Mouse (Mus musculus) liver, adult 2 months (tissue): ENCODE results near the gene Irf6. TPM values are rescaled to one million over a fixed set of nuclear protein-coding genes. Genes with fewer than 3 reads are reported as not detected.

Experiments
- DNase-seq: peaks from one replicate; pipeline ENCODE4 v3.0.0-alpha.2; 2011; ENCODE audit warnings: low read depth, low spot score; ENCODE audit errors: extremely low read depth
- H3K27ac ChIP-seq: fragments of 200-500 bp; replicated peaks from 2 replicates; pipeline ENCODE4 v1.5.1; 2012; ENCODE audit warnings: low read depth, mild to moderate bottlenecking, control low read depth, inconsistent platforms, low read length; ENCODE audit not compliant: insufficient read depth
- H3K27me3 ChIP-seq: fragments of 200-500 bp; 2 replicates; pipeline ENCODE4 v1.6.1; 2012; ENCODE audit warnings: mild to moderate bottlenecking, moderate library complexity, low read length, inconsistent platforms; ENCODE audit not compliant: control insufficient read depth, insufficient read depth
- H3K36me3 ChIP-seq: fragments of 200-500 bp; 2 replicates; pipeline ENCODE4 v1.6.1; 2012; ENCODE audit warnings: low read length, inconsistent platforms; ENCODE audit not compliant: control insufficient read depth, insufficient read depth
- H3K4me1 ChIP-seq: fragments of 200-500 bp; 2 replicates; pipeline ENCODE4 v1.6.1; 2011; ENCODE audit warnings: low read length; ENCODE audit not compliant: control insufficient read depth, insufficient read depth
- H3K4me3 ChIP-seq: fragments of 200-500 bp; 2 replicates; pipeline ENCODE4 v1.5.1; 2011; ENCODE audit warnings: low read depth, mild to moderate bottlenecking, control low read depth, low read length, moderate library complexity; ENCODE audit not compliant: insufficient read depth
- H3K79me2 ChIP-seq: fragments of 200-500 bp; 2 replicates; pipeline ENCODE4 v1.6.1; 2012; ENCODE audit warnings: inconsistent platforms, mild to moderate bottlenecking, low read length, moderate library complexity; ENCODE audit not compliant: control insufficient read depth, insufficient read depth
- H3K9ac ChIP-seq: fragments of 200-500 bp; 2 replicates; pipeline ENCODE4 v1.6.1; 2012; ENCODE audit warnings: low read depth, mild to moderate bottlenecking, control low read depth, inconsistent platforms, low read length
- CTCF ChIP-seq: fragments of 200-500 bp; IDR thresholded peaks from 2 replicates; pipeline ENCODE4 v1.5.1; 2011; ENCODE audit warnings: low read depth, low read length, control low read depth
- POLR2A ChIP-seq: fragments of 200-500 bp; IDR thresholded peaks from 2 replicates; pipeline ENCODE4 v1.6.1; 2011; ENCODE audit warnings: low read length, control low read depth; ENCODE audit not compliant: insufficient read depth; ENCODE audit errors: extremely low read depth
- WGBS: fragments of 180-500 bp; shearing (Covaris S2); methylation state at CpG from one replicate; pipeline ENCODE4 v1.1.7; 2018; 5-methylcytosine and 5-hydroxymethylcytosine counted together
- polyA plus RNA-seq: library from polyadenylated mRNA; depleted of rRNA; stranded (reverse); fragments of >200 nt; gene quantifications from 2 replicates; pipeline ENCODE4 v1.2.3, GENCODE M21; 2012
- total RNA-seq: library from RNA; depleted of rRNA; stranded (reverse); fragments of >200 nt; gene quantifications from 2 replicates; pipeline ENCODE4 v1.2.3, GENCODE M21; 2014

Gene Irf6
- total and polyA plus RNA-seq, 2 experiments = 33.4 to 56.0 TPM

- TF ChIP-seq CTCF (no peak), POLR2A (no peak)
- Histone ChIP-seq H3K4me1 (no peaks in the 10 kb centered on the region), H3K4me3 (no peak overlapping the region), H3K36me3 (no peaks in the 10 kb centered on the region), H3K27me3 (no peaks in the 10 kb centered on the region), H3K9ac (no peak overlapping the region), H3K27ac (no peak overlapping the region), H3K79me2 (no peaks in the 10 kb centered on the region)
- 91% methylated on average over 18 of the region's 18 CpGs for WGBS
- no peak for DNase-seq
These were observed 44.7 kb downstream of the Irf6 start for GRCm38 (mm10) chr1:193197494-193198205.

- Histone ChIP-seq H3K9ac (no peak overlapping the region), H3K79me2 (no peaks in the 10 kb centered on the region), H3K27ac (no peak overlapping the region), H3K27me3 (no peaks in the 10 kb centered on the region), H3K4me1 (no peaks in the 10 kb centered on the region), H3K36me3 (no peaks in the 10 kb centered on the region), H3K4me3 (no peak overlapping the region)
- DNase-seq = no peak
- WGBS = 94% methylated on average over 2 of the region's 2 CpGs
- peak; percentile 27; the same call in 1 of the 2 replicates for TF ChIP-seq CTCF
- no peak for TF ChIP-seq POLR2A
These were observed 45.4 kb downstream of the Irf6 start for GRCm38 (mm10) chr1:193198312-193198711.

- H3K36me3 ChIP-seq = no peaks in the 10 kb centered on the region
- DNase-seq = no peak
- 83% methylated on average over 8 of the region's 8 CpGs for WGBS
- peak overlapping the region; percentile 15; the same call in 1 of the 2 replicates for H3K4me3 ChIP-seq
- peaks cover 8% of the 10 kb centered on the region for H3K4me1 ChIP-seq
- no peak overlapping the region for H3K9ac ChIP-seq
- H3K27me3 ChIP-seq = no peaks in the 10 kb centered on the region
- H3K79me2 ChIP-seq = no peaks in the 10 kb centered on the region
- TF ChIP-seq POLR2A (no peak), CTCF (no peak)
- H3K27ac ChIP-seq = peak overlapping the region; percentile 14; the same call in 1 of the 2 replicates
These were observed 47.9 kb downstream of the Irf6 start for GRCm38 (mm10) chr1:193200640-193201382.

GRCm38 (mm10) chr1:193201383-193201778, 48.5 kb downstream of the Irf6 start, which contains the start of gene Traf3ip3:
Gene Traf3ip3, minus strand, starts transcription at chr1:193201703.
- 76% methylated on average over 5 of the region's 5 CpGs for WGBS
- Histone ChIP-seq H3K79me2 (no peaks in the 10 kb centered on the region), H3K36me3 (no peaks in the 10 kb centered on the region), H3K4me3 (peak within 1 kb of the TSS; percentile 15; the same call in 1 of the 2 replicates), H3K27me3 (no peaks in the 10 kb centered on the region), H3K9ac (no peak within 1 kb of the TSS), H3K27ac (peak within 1 kb of the TSS; percentile 14; the same call in 1 of the 2 replicates), H3K4me1 (peaks cover 10% of the 10 kb centered on the region)
- TF ChIP-seq POLR2A = no peak
- TF ChIP-seq CTCF = no peak
- peak; percentile 34 for DNase-seq

GRCm38 (mm10) chr1:193203821-193204220, 50.9 kb downstream of the Irf6 start:
- TF ChIP-seq CTCF (no peak), POLR2A (no peak)
- H3K27ac ChIP-seq = no peak overlapping the region
- no peak for DNase-seq
- no peak overlapping the region for H3K4me3 ChIP-seq
- no peaks in the 10 kb centered on the region for H3K27me3 ChIP-seq
- no peak overlapping the region for H3K9ac ChIP-seq
- H3K36me3 ChIP-seq = no peaks in the 10 kb centered on the region
- 88% methylated on average over 2 of the region's 2 CpGs for WGBS
- no peaks in the 10 kb centered on the region for H3K79me2 ChIP-seq
- peaks cover 15% of the 10 kb centered on the region for H3K4me1 ChIP-seq
